Mouse (Mus musculus) small intestine, adult 2 months (tissue): ENCODE results near the gene Ppp1r3c. TPM values are rescaled to one million over a fixed set of nuclear protein-coding genes. Genes with fewer than 3 reads are reported as not detected.

Source experiments
- H3K27ac ChIP-seq: fragments of 200-500 bp; 2 replicates; pipeline ENCODE4 v1.5.1; 2012; ENCODE audit warnings: low read depth, low read length, control low read depth, inconsistent platforms; ENCODE audit not compliant: insufficient read depth
- H3K27me3 ChIP-seq: fragments of 200-500 bp; 2 replicates; pipeline ENCODE4 v1.6.1; 2012; ENCODE audit warnings: mild to moderate bottlenecking, moderate library complexity, low read length, inconsistent platforms; ENCODE audit not compliant: control insufficient read depth, insufficient read depth
- H3K36me3 ChIP-seq: fragments of 200-500 bp; 2 replicates; pipeline ENCODE4 v1.6.1; 2012; ENCODE audit warnings: mild to moderate bottlenecking, low read length, control low read depth, inconsistent platforms; ENCODE audit not compliant: control insufficient read depth, insufficient read depth
- H3K4me1 ChIP-seq: fragments of 200-500 bp; 2 replicates; pipeline ENCODE4 v1.6.1; 2012; ENCODE audit warnings: low read length, inconsistent platforms, mixed read lengths; ENCODE audit not compliant: control insufficient read depth, insufficient read depth, insufficient read length
- H3K4me3 ChIP-seq: fragments of 200-500 bp; 2 replicates; pipeline ENCODE4 v1.5.1; 2012; ENCODE audit warnings: low read depth, mild to moderate bottlenecking, control low read depth, inconsistent platforms, low read length, moderate library complexity
- CTCF ChIP-seq: fragments of 200-500 bp; IDR thresholded peaks from 2 replicates; pipeline ENCODE4 v1.5.1; 2012; ENCODE audit warnings: low read depth, mild to moderate bottlenecking, control low read depth, inconsistent platforms, low read length, moderate library complexity, mixed read lengths; ENCODE audit not compliant: insufficient replicate concordance, insufficient read length; ENCODE audit errors: extremely low read depth
- POLR2A ChIP-seq: fragments of 200-500 bp; IDR thresholded peaks from 2 replicates; pipeline ENCODE4 v1.6.1; 2012; ENCODE audit warnings: low read depth, mild to moderate bottlenecking, control low read depth, inconsistent platforms, low read length, moderate library complexity
- WGBS: fragments of 180-500 bp; shearing (Covaris S2); methylation state at CpG from one replicate; pipeline ENCODE4 v1.1.7; 2018; 5-methylcytosine and 5-hydroxymethylcytosine counted together
- polyA plus RNA-seq: library from polyadenylated mRNA; depleted of rRNA; stranded (reverse); fragments of >200 nt; gene quantifications from 2 replicates; pipeline ENCODE4 v1.2.3, GENCODE M21; 2012

Gene Ppp1r3c
- polyA plus RNA-seq, 1 experiment, result 0.75 TPM

- WGBS, result 57% methylated on average over 8 of the region's 8 CpGs
- Histone ChIP-seq H3K36me3 (no peaks in the 10 kb centered on the region), H3K27me3 (no peaks in the 10 kb centered on the region), H3K4me3 (no peak overlapping the region), H3K4me1 (no peaks in the 10 kb centered on the region), H3K27ac (no peak overlapping the region)
- TF ChIP-seq POLR2A (no peak), CTCF (no peak)
These were observed 15.3 kb downstream of the Ppp1r3c start for GRCm38 (mm10) chr19:36721139-36721538.

DNA sequence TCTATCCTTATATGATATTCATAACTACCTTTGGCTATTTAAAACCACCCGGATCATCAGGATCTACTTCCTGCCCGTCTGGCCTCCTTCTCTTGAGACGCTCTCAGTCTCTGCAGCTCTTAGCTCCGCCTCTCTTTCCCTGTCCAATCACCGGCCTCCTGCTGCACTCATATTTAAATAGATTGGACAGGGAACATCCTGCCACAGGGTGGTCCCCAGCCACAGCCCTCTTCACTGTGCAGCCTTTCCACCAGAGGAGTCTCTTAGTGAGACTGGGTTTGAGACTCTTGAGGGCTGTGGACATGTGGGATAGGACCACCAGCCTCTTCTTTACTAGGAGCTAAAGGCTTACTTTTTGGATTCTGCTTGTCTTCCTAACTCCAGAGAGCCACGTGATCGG, 20.2 kb downstream of the Ppp1r3c start:
- H3K27me3 ChIP-seq, result no peaks in the 10 kb centered on the region
- no peak overlapping the region for H3K4me3 ChIP-seq
- no peaks in the 10 kb centered on the region for H3K36me3 ChIP-seq
- H3K27ac ChIP-seq, result no peak overlapping the region
- WGBS, result 72% methylated on average over 7 of the region's 7 CpGs
- TF ChIP-seq CTCF, result no peak
- no peak for TF ChIP-seq POLR2A
- H3K4me1 ChIP-seq, result peaks cover 4% of the 10 kb centered on the region; the same call in 1 of the 2 replicates

DNA sequence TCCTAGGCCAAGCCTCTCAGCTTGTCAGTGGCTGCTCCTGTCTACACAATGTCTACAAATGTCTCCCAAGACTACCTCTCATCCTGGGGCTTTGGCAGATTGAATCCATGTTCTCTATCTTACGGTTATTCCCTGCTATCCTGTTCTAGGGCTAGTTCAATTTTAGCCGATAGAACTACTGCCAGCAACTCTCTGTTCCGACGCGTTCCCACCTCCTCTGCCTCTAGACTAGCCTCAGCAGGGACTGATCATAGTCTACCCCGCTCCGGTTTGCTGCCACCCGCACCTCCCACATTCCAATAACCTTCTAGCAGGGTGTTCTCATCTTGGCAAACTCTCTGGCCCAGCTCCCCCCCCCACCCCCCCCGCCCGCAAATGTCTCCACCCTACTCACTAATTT, 20.9 kb downstream of the Ppp1r3c start:
- TF ChIP-seq POLR2A (no peak), CTCF (no peak)
- Histone ChIP-seq H3K36me3 (no peaks in the 10 kb centered on the region), H3K27ac (no peak overlapping the region), H3K4me1 (peaks cover 4% of the 10 kb centered on the region; the same call in 1 of the 2 replicates), H3K27me3 (no peaks in the 10 kb centered on the region), H3K4me3 (no peak overlapping the region)
- WGBS, result 93% methylated on average over 10 of the region's 10 CpGs

DNA sequence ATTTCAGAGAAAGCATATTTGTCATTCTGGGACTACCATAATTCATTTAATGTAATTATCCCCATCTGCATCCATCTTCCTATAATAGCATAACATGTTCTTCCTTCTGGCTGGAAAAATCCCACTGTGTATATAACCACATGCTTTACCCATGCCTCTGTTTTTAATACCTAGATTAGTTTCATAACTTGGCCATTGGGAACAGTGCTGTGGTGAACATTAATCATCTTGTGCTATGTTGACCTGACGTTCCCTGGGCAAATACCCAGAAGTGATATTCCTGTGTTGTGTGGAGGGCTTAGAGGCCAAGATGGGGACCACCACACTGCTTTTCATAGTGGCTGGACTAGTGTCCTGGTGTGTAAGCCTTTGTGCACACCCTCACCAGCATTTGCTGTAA, 22.0 kb downstream of the Ppp1r3c start:
- Histone ChIP-seq H3K4me1 (peaks cover 4% of the 10 kb centered on the region; the same call in 1 of the 2 replicates), H3K36me3 (no peaks in the 10 kb centered on the region), H3K4me3 (no peak overlapping the region), H3K27ac (no peak overlapping the region), H3K27me3 (no peaks in the 10 kb centered on the region)
- TF ChIP-seq POLR2A (no peak), CTCF (no peak)
- WGBS, result 77% methylated on average over 1 of the region's 1 CpGs

DNA sequence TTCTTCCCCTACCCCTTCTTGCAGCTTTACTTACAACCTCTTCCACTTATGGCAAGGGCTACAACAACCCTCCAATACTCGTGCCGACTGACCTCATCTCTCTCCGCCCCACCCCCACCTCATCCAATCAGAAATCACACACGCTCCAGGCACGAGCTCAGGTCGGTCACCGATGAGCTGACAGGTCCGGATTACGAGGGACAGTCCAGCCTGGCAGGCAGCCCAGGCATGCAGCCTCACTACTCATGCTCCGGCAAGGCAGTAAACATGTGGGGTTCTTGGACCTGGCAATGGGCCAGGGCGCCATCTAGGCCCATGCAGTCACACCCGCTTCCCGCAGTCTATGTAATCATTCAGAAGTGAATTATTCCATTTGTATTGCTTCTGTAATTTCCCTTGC, 23.4 kb downstream of the Ppp1r3c start:
- no peak overlapping the region for H3K4me3 ChIP-seq
- H3K4me1 ChIP-seq, result peaks cover 4% of the 10 kb centered on the region; the same call in 1 of the 2 replicates
- H3K27ac ChIP-seq, result no peak overlapping the region
- TF ChIP-seq POLR2A (no peak), CTCF (no peak)
- WGBS, result 26% methylated on average over 13 of the region's 13 CpGs
- no peaks in the 10 kb centered on the region for H3K36me3 ChIP-seq
- H3K27me3 ChIP-seq, result no peaks in the 10 kb centered on the region

GRCm38 (mm10) chr19:36706195-36706594, 30.3 kb downstream of the Ppp1r3c start:
- H3K27me3 ChIP-seq, result no peaks in the 10 kb centered on the region
- TF ChIP-seq CTCF, result no peak
- no peak for TF ChIP-seq POLR2A
- no peaks in the 10 kb centered on the region for H3K36me3 ChIP-seq
- H3K4me1 ChIP-seq, result peaks cover 14% of the 10 kb centered on the region; the same call in 1 of the 2 replicates
- H3K4me3 ChIP-seq, result no peak overlapping the region
- 22% methylated on average over 6 of the region's 6 CpGs for WGBS
- peak overlapping the region; percentile 41; the same call in 1 of the 2 replicates for H3K27ac ChIP-seq

DNA sequence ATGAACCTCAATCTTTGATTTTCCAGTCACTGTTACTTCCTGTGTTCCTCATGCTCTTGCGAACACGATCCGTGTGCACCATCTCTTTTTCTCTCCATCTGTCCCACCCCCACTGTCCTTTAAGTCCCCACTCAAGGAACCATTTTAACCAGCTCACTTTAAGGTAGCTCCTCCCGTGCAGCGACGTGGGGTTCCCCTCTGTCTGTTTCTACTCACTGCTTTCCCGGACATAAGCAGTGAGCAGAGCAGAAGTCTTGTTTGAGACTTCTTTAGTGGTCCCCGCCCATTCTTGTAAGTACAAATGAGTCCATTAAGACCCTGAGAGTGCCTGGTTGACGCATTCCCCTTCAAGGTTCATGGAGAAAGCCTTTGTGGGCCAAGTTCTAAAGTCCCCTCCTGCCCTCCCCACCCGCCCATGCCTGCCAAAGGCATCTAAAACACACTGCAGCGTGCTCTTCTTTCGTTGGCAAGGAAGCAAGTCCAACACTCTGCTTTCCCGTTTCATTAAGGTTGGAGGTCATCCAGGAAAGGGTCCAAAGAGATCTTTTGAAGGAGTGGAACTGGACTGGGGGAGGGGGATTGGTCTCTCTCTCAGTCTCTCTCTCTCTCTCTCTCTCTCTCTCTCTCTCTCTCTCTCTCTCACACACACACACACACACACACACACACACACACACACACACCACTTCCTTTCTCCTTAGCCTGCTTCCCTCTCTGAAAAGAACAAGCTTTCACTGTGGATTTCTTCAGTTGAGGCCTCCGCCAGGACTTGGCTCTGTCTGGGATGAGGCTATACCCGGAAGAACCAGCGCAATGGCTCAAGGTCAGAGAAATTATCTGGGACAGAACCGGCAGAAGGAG, 30.9 kb downstream of the Ppp1r3c start:
- Histone ChIP-seq H3K36me3 (no peaks in the 10 kb centered on the region), H3K27me3 (no peaks in the 10 kb centered on the region), H3K4me3 (peak overlapping the region; percentile 10; the same call in 1 of the 2 replicates), H3K27ac (peak overlapping the region; percentile 41), H3K4me1 (peaks cover 17% of the 10 kb centered on the region; the same call in 1 of the 2 replicates)
- no peak for TF ChIP-seq CTCF
- TF ChIP-seq POLR2A, result no peak
- WGBS, result 25% methylated on average over 17 of the region's 17 CpGs

GRCm38 (mm10) chr19:36704763-36705162, 31.7 kb downstream of the Ppp1r3c start:
- H3K4me3 ChIP-seq, result no peak overlapping the region
- H3K27me3 ChIP-seq, result no peaks in the 10 kb centered on the region
- 33% methylated on average over 7 of the region's 7 CpGs for WGBS
- H3K27ac ChIP-seq, result no peak overlapping the region
- TF ChIP-seq POLR2A, result no peak
- no peak for TF ChIP-seq CTCF
- H3K4me1 ChIP-seq, result peaks cover 17% of the 10 kb centered on the region; the same call in 1 of the 2 replicates
- no peaks in the 10 kb centered on the region for H3K36me3 ChIP-seq
